Mouse (Mus musculus): Measurements from ENCODE around the gene Arvcf. TPM values are rescaled to one million over a fixed set of nuclear protein-coding genes. Genes with fewer than 3 reads are reported as not detected.

The Arvcf gene
- polyA plus RNA-seq, 1 experiment from 2014 or later, result 12.6 TPM

GRCm38 (mm10) chr16:18391127-18391526 is 43.1 kb downstream of the Arvcf start:
- peaks cover 93% of the 10 kb centered on the region for H3K4me1 ChIP-seq

GRCm38 (mm10) chr16:18391728-18392127 is 43.7 kb downstream of the Arvcf start:
- peaks cover 87% of the 10 kb centered on the region for H3K4me1 ChIP-seq
- WGBS (ENCODE audit: insufficient replicate concordance), result 75% methylated on average over 3 of the region's 3 CpGs
- no peak overlapping the region for H3K4me3 ChIP-seq
- no peaks in the 10 kb centered on the region for H3K9me3 ChIP-seq (replicated peaks)
- H3K4me2 ChIP-seq, result peak overlapping the region; percentile 100; the same call in 1 of the 2 replicates
- H3K36me3 ChIP-seq, result peaks cover under 1% of the 10 kb centered on the region; the same call in 1 of the 2 replicates
- H3K9ac ChIP-seq, result peak overlapping the region; percentile 24; the same call in 1 of the 2 replicates
- peak overlapping the region; percentile 69 for H3K27ac ChIP-seq
- no peak for ATAC-seq
- H3K27me3 ChIP-seq (replicated peaks), result no peaks in the 10 kb centered on the region

More at GRCm38 (mm10) chr16:18391127-18391526, 43.1 kb downstream of the Arvcf start:
- no peak for ATAC-seq
- 91% methylated on average over 3 of the region's 3 CpGs for WGBS (ENCODE audit: insufficient replicate concordance)
- H3K9ac ChIP-seq, result no peak overlapping the region
- no peaks in the 10 kb centered on the region for H3K27me3 ChIP-seq (replicated peaks)
- no peak overlapping the region for H3K27ac ChIP-seq
- no peak overlapping the region for H3K4me3 ChIP-seq
- no peaks in the 10 kb centered on the region for H3K9me3 ChIP-seq (replicated peaks)
- no peaks in the 10 kb centered on the region for H3K36me3 ChIP-seq
- H3K4me2 ChIP-seq, result no peak overlapping the region

- H3K27me3 ChIP-seq (replicated peaks), result no peaks in the 10 kb centered on the region
- peaks cover 77% of the 10 kb centered on the region for H3K4me1 ChIP-seq
- H3K9me3 ChIP-seq (replicated peaks), result no peaks in the 10 kb centered on the region
- peak overlapping the region; percentile 100 for H3K4me2 ChIP-seq
- peak; percentile 85 for ATAC-seq
- H3K9ac ChIP-seq, result peak overlapping the region; percentile 78
- WGBS (ENCODE audit: insufficient replicate concordance), result under 1% methylated on average over 63 of the region's 63 CpGs
- peak overlapping the region; percentile 67 for H3K4me3 ChIP-seq
- peaks cover 11% of the 10 kb centered on the region for H3K36me3 ChIP-seq
- H3K27ac ChIP-seq, result peak overlapping the region; percentile 69
Measured at GRCm38 (mm10) chr16:18392469-18393426, 44.8 kb downstream of the Arvcf start.

- Histone ChIP-seq H3K9ac (peak overlapping the region; percentile 78), H3K27ac (no peak overlapping the region)
- 47% methylated on average over 5 of the region's 5 CpGs for WGBS (ENCODE audit: insufficient replicate concordance)
Measured at GRCm38 (mm10) chr16:18393595-18393994, 45.6 kb downstream of the Arvcf start.

GRCm38 (mm10) chr16:18394056-18394455 is 46.1 kb downstream of the Arvcf start:
- H3K4me1 ChIP-seq, result peaks cover 64% of the 10 kb centered on the region
- no peak overlapping the region for H3K27ac ChIP-seq
- ATAC-seq, result no peak

More at GRCm38 (mm10) chr16:18393595-18393994, 45.6 kb downstream of the Arvcf start:
- no peak for ATAC-seq
- Histone ChIP-seq H3K27me3 (replicated peaks) (no peaks in the 10 kb centered on the region), H3K36me3 (peaks cover 19% of the 10 kb centered on the region), H3K4me2 (peak overlapping the region; percentile 100), H3K4me1 (peaks cover 69% of the 10 kb centered on the region), H3K4me3 (peak overlapping the region; percentile 67), H3K9me3 (replicated peaks) (no peaks in the 10 kb centered on the region)

GRCm38 (mm10) chr16:18394777-18395619 is 47.0 kb downstream of the Arvcf start:
- H3K9me3 ChIP-seq (replicated peaks), result no peaks in the 10 kb centered on the region
- no peak overlapping the region for H3K4me3 ChIP-seq
- H3K27me3 ChIP-seq (replicated peaks), result no peaks in the 10 kb centered on the region
- H3K27ac ChIP-seq, result no peak overlapping the region
- H3K4me2 ChIP-seq, result no peak overlapping the region
- no peak overlapping the region for H3K9ac ChIP-seq
- peaks cover 64% of the 10 kb centered on the region for H3K4me1 ChIP-seq
- peaks cover 33% of the 10 kb centered on the region for H3K36me3 ChIP-seq
- 53% methylated on average over 11 of the region's 11 CpGs for WGBS (ENCODE audit: insufficient replicate concordance)
- no peak for ATAC-seq

More at GRCm38 (mm10) chr16:18394056-18394455, 46.1 kb downstream of the Arvcf start:
- Histone ChIP-seq H3K4me3 (no peak overlapping the region), H3K9ac (no peak overlapping the region), H3K27me3 (replicated peaks) (no peaks in the 10 kb centered on the region), H3K9me3 (replicated peaks) (no peaks in the 10 kb centered on the region), H3K36me3 (peaks cover 24% of the 10 kb centered on the region), H3K4me2 (peak overlapping the region; percentile 100)
- 70% methylated on average over 3 of the region's 3 CpGs for WGBS (ENCODE audit: insufficient replicate concordance)

- H3K4me1 ChIP-seq, result peaks cover 64% of the 10 kb centered on the region
- no peak overlapping the region for H3K27ac ChIP-seq
- H3K9me3 ChIP-seq (replicated peaks), result no peaks in the 10 kb centered on the region
- WGBS (ENCODE audit: insufficient replicate concordance), result 66% methylated on average over 6 of the region's 7 CpGs
- H3K27me3 ChIP-seq (replicated peaks), result no peaks in the 10 kb centered on the region
- no peak for ATAC-seq
- H3K9ac ChIP-seq, result no peak overlapping the region
- no peak overlapping the region for H3K4me2 ChIP-seq
- H3K4me3 ChIP-seq, result no peak overlapping the region
- peaks cover 37% of the 10 kb centered on the region for H3K36me3 ChIP-seq
Measured at GRCm38 (mm10) chr16:18395620-18396036, 47.6 kb downstream of the Arvcf start.

- 66% methylated on average over 2 of the region's 2 CpGs for WGBS (ENCODE audit: insufficient replicate concordance)
- no peak overlapping the region for H3K4me2 ChIP-seq
- peaks cover 63% of the 10 kb centered on the region for H3K4me1 ChIP-seq
Measured at GRCm38 (mm10) chr16:18396201-18396600, 48.2 kb downstream of the Arvcf start.

GRCm38 (mm10) chr16:18396791-18397621 is 49.0 kb downstream of the Arvcf start:
- Histone ChIP-seq H3K27me3 (replicated peaks) (no peaks in the 10 kb centered on the region), H3K4me3 (no peak overlapping the region), H3K9ac (no peak overlapping the region), H3K36me3 (peaks cover 37% of the 10 kb centered on the region), H3K4me1 (peaks cover 55% of the 10 kb centered on the region), H3K4me2 (no peak overlapping the region), H3K27ac (no peak overlapping the region), H3K9me3 (replicated peaks) (no peaks in the 10 kb centered on the region)
- 86% methylated on average over 27 of the region's 27 CpGs for WGBS (ENCODE audit: insufficient replicate concordance)
- ATAC-seq, result no peak

More at GRCm38 (mm10) chr16:18396201-18396600, 48.2 kb downstream of the Arvcf start:
- Histone ChIP-seq H3K4me3 (no peak overlapping the region), H3K27me3 (replicated peaks) (no peaks in the 10 kb centered on the region), H3K9ac (no peak overlapping the region), H3K27ac (no peak overlapping the region), H3K36me3 (peaks cover 37% of the 10 kb centered on the region), H3K9me3 (replicated peaks) (no peaks in the 10 kb centered on the region)
- ATAC-seq, result no peak

- 0 out of 2 replicates have a peak overlapping the region, but pooled peaks have one; percentile 1 for H3K27ac ChIP-seq
Measured at GRCm38 (mm10) chr16:18400028-18400427, 52.0 kb downstream of the Arvcf start.

More at GRCm38 (mm10) chr16:18400028-18400427, 52.0 kb downstream of the Arvcf start:
- Histone ChIP-seq H3K4me2 (no peak overlapping the region), H3K9me3 (replicated peaks) (no peaks in the 10 kb centered on the region), H3K4me1 (peaks cover 30% of the 10 kb centered on the region), H3K36me3 (peaks cover 67% of the 10 kb centered on the region), H3K27me3 (replicated peaks) (no peaks in the 10 kb centered on the region), H3K4me3 (no peak overlapping the region), H3K9ac (no peak overlapping the region)
- ATAC-seq, result no peak
- 83% methylated on average over 9 of the region's 9 CpGs for WGBS (ENCODE audit: insufficient replicate concordance)

Measured in liver, embryonic 12.5 days (tissue).